Mouse (Mus musculus) megakaryocyte-erythroid progenitor cell, adult 5-6 weeks (primary cell): Measurements from ENCODE around the gene Ddx3y. TPM values are rescaled to one million over a fixed set of nuclear protein-coding genes. Genes with fewer than 3 reads are reported as not detected.

ENCODE experiments used
- ATAC-seq: replicated peaks from 2 replicates; pipeline ENCODE4 v1.8.0; 2016; ENCODE audit warnings: mild to moderate bottlenecking, inconsistent platforms; ENCODE audit not compliant: severe bottlenecking, poor library complexity, low FRiP score, low TSS enrichment
- total RNA-seq, 2 experiments: library from RNA; stranded (forward) in 1 of 2; stranded (reverse) in 1 of 2; fragments of 200-1000, 215-1000 nt in 1 of 2; fragments of >200 nt in 1 of 2; fragmentation: Nextera tagmentation in 1 of 2; gene quantifications; 2 replicates each; pipeline ENCODE4 v1.2.3; 2014 to 2017

Gene Ddx3y
- total RNA-seq (2014; fragmentation: Nextera tagmentation) (26.1 and 31.7 TPM in 2 replicates), total RNA-seq (2017) (56.9 and 74.6 TPM in 2 replicates)

DNA sequence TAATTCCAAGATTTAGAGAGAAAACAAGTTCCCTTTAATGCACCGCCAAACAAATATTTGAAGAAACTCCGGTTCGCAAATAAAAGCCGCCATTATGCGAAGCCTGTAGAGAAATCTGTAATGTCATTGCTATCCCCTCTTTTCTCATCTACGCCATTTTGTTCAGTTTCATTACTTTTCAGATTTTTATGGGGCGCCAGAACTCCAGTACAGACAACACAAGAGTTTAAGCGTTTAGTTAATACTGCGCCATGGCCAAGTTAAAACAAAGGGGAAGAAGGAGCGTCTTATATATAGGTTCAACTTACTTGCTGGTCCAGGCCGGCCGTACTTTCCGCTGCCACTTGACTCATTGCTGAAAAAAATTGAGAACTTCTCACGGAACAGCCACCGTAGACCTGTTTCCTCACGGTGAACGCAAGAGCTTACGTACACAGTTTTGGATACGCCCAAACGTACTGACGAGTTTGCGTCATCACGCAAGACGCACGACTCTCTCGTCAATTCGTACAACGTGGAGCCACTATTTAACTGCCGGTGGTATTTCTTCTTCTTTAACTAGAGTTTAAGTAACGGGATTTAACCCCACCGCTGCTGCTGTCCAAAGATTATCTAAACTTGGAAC, at the start of gene Ddx3y:
Gene Ddx3y (minus strand): TSS at position 459 of the 625 bp plus-strand sequence.
- ATAC-seq, result peak; percentile 100

- ATAC-seq, result no peak
Observed at GRCm38 (mm10) chrY:1293708-1294107, 7.3 kb upstream of the Ddx3y start.

DNA sequence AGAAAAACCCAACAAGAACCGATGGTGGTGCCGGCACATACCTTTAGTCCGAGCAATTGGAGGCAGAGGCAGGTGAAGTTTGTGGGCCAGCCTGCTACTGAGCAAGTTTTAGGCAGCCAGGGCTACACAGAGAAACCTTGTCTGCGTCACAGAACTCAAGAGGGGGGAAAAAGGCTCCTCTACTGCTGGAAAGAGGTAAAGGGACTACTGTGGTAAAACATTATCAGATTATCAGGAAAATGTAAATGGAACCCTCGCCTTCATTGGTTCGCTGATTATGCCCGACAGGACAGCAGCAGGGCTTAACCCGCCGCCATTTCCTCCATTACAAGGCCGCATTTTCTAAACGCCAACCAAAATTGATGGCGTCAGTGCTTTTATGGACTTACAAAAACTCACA, 694 bp downstream of the Ddx3y start:
- peak; percentile 84 for ATAC-seq

- ATAC-seq, result no peak
Observed at GRCm38 (mm10) chrY:1246117-1246516, 40.3 kb downstream of the Ddx3y start.

DNA sequence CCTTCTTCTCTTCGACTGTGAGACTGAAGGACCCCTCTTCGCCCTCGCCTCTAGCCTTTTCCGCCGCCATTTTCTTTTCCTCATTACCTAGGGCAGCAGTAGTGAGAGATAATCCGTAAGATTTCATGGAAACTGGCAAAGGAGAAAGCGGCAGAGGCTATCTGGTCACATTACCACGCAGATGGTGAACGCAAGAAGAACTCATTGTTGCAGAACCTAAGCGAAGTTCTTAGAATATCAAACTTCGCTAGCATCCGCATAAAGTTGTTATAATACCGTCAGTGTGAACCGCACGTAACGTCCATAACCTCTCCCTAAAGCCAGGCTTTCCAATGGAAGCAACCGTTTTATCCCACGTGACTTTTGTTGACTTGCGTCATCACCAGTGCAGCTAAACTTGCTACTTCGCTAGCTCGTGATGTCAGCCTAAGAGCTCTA, 41.0 kb downstream of the Ddx3y start, which contains the start of gene Uty:
Gene Uty (minus strand): TSS at position 334 of the 438 bp plus-strand sequence.
- ATAC-seq, result peak; percentile 100

DNA sequence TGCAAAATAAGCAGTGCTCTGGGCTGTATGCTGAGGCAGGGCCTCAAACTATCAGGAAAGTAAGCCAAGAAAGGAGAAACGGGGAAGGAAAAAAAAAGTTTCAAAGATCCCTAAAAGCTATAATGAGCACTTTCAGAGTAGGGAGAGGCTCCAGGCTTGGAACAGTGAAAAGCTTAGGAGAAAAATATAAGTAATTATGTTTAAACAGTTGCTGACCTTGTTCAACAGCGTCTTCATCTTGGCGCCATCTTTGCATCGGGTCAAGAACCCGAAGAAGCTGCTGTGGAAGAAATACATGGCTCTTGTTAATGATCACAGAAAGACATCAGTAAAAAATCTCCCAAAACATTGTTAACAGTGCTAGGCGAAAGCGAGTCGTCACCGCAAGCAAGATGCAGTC, 41.5 kb downstream of the Ddx3y start:
- ATAC-seq, result peak; percentile 9; the same call in 1 of the 2 replicates

DNA sequence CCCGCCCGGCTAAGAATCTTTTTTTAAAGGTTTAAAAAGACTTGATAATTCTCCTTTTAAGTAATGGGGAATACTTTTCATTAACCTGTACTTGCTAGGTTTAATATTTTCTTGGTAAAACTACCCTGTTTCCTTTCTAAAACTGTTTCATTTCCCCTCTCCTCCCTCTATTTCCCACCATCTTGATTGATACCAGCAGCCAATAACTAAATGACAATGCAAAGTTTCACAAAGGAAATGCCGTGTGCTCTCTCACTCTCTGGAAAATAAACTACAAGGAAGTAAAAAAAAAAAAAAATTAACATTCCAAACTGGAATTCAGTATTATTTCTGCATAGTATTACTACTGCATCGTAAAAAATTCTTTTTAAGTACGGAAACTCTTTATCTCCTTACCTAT, 42.0 kb downstream of the Ddx3y start:
- no peak for ATAC-seq

GRCm38 (mm10) chrY:1220001-1220400, 66.4 kb downstream of the Ddx3y start:
- ATAC-seq, result no peak

Other genes starting within 250 kb of the Ddx3y start
- 35.6 and 52.6 TPM in 2 replicates for gene Uty, start 40.9 kb downstream of the Ddx3y start, total RNA-seq (2014; fragmentation: Nextera tagmentation)
- gene Uty, start 40.9 kb downstream of the Ddx3y start, total RNA-seq (2017), result 37.6 and 50.1 TPM in 2 replicates
- gene Usp9y, start 173.2 kb upstream of the Ddx3y start, total RNA-seq (2014; fragmentation: Nextera tagmentation), result not detected in 2 replicates
- gene Usp9y, start 173.2 kb upstream of the Ddx3y start, total RNA-seq (2017), result not detected in 2 replicates